Mouse (Mus musculus): ENCODE measurements around the gene Gif. TPM values are rescaled to one million over a fixed set of nuclear protein-coding genes. Genes with fewer than 3 reads are reported as not detected.

The Gif gene
- polyA plus RNA-seq, 1 experiment from 2014 or later, result not detected

- Histone ChIP-seq H3K4me2 (replicated peaks) (peak overlapping the region; percentile 70), H3K27me3 (replicated peaks) (no peaks in the 10 kb centered on the region), H3K27ac (no peak overlapping the region), H3K4me3 (no peak overlapping the region), H3K9ac (no peak overlapping the region), H3K9me3 (no peaks in the 10 kb centered on the region), H3K4me1 (peaks cover 8% of the 10 kb centered on the region), H3K36me3 (peaks cover 11% of the 10 kb centered on the region)
- ATAC-seq (ENCODE audit: low FRiP score, low read depth), result no peak; the same call in 1 of the 2 replicates
- 89% methylated on average over 5 of the region's 5 CpGs for WGBS
These were observed 22.0 kb downstream of the Gif start for GRCm38 (mm10) chr19:11769257-11769920.

DNA sequence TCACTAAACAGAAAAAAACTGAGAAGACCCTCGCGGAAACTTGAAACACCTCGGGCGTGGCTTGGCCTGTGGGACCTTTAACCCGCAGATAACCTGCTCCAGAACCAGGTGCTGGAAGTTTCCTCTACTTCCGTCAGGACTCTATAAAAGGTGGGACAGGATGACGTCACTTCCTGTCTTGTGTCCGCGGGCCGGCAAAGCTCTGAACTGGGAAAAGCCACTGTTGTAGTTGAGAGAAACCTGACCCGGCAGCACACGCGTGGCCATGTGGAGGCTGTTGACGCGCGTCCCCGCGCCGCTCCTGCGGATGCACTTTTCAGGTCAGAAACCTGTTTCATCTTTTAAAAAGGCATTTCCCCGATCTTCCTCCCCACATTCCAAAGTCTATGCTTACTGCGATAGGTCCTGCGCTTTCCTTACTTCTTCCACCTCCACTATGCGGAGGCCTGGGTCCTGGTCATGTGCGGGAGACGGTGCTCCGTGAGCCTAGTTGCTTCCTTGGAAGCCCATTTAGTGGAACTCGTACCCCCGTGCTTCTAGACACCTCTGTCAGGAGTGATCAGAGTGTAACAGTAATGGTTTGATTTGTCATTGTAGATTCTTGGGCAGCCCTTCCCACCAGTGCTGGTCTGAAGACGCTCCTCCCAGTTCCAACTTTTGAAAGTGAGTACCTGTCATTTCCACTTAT lies 23.0 kb downstream of the Gif start, which contains the start of gene Mrpl16:
TSS of gene Mrpl16 (plus strand) at position 187 of the 688 bp plus-strand sequence.
- Histone ChIP-seq H3K4me2 (replicated peaks) (peak within 1 kb of the TSS; percentile 70), H3K36me3 (peaks cover 18% of the 10 kb centered on the region), H3K9me3 (no peaks in the 10 kb centered on the region), H3K4me1 (peaks cover 8% of the 10 kb centered on the region), H3K4me3 (peak within 1 kb of the TSS; percentile 58), H3K27ac (no peak within 1 kb of the TSS), H3K27me3 (replicated peaks) (no peaks in the 10 kb centered on the region), H3K9ac (peak within 1 kb of the TSS; percentile 57)
- WGBS, result under 1% methylated on average over 30 of the region's 30 CpGs
- peak; percentile 92 for ATAC-seq (ENCODE audit: low FRiP score, low read depth)

- no peaks in the 10 kb centered on the region for H3K4me1 ChIP-seq
- peaks cover 24% of the 10 kb centered on the region for H3K36me3 ChIP-seq
- H3K4me3 ChIP-seq, result no peak overlapping the region
- no peak overlapping the region for H3K9ac ChIP-seq
- no peaks in the 10 kb centered on the region for H3K27me3 ChIP-seq (replicated peaks)
- H3K27ac ChIP-seq, result no peak overlapping the region
- WGBS, result 68% methylated on average over 7 of the region's 7 CpGs
- no peak overlapping the region for H3K4me2 ChIP-seq (replicated peaks)
- H3K9me3 ChIP-seq, result no peaks in the 10 kb centered on the region
- ATAC-seq (ENCODE audit: low FRiP score, low read depth), result peak; percentile 53
These were observed 30.0 kb downstream of the Gif start for GRCm38 (mm10) chr19:11777191-11777865.

- Histone ChIP-seq H3K36me3 (no peaks in the 10 kb centered on the region), H3K27ac (no peak overlapping the region), H3K9ac (no peak overlapping the region), H3K9me3 (no peaks in the 10 kb centered on the region), H3K4me3 (no peak overlapping the region), H3K4me1 (no peaks in the 10 kb centered on the region), H3K4me2 (replicated peaks) (no peak overlapping the region), H3K27me3 (replicated peaks) (no peaks in the 10 kb centered on the region)
- no peak for ATAC-seq (ENCODE audit: low FRiP score, low read depth)
- WGBS, result 90% methylated on average over 14 of the region's 14 CpGs
These were observed 38.2 kb downstream of the Gif start for GRCm38 (mm10) chr19:11785409-11786154.

DNA sequence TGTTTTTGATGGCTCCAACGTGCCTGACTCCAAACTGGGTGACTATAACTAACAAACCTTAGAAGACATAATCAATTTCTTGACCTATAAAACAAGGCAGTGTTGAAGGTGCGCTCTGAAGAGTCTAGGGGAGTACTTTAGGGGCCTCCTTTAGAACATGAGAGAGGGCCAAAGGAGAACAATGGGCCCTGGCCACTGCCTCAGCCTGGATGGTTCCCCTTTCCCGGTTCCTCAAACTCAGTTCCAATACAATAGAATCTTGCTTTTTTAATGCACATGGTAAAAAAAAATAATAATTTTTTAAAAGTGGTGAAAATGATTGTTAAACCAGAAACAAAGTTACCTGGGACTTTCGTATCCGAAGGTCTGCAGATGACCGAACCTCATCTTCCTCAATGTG lies 40.5 kb downstream of the Gif start:
- Histone ChIP-seq H3K27ac (no peak overlapping the region), H3K27me3 (replicated peaks) (no peaks in the 10 kb centered on the region), H3K36me3 (no peaks in the 10 kb centered on the region), H3K4me1 (no peaks in the 10 kb centered on the region), H3K9ac (no peak overlapping the region), H3K4me3 (no peak overlapping the region), H3K9me3 (no peaks in the 10 kb centered on the region), H3K4me2 (replicated peaks) (no peak overlapping the region)
- 90% methylated on average over 6 of the region's 6 CpGs for WGBS
- ATAC-seq (ENCODE audit: low FRiP score, low read depth), result no peak

DNA sequence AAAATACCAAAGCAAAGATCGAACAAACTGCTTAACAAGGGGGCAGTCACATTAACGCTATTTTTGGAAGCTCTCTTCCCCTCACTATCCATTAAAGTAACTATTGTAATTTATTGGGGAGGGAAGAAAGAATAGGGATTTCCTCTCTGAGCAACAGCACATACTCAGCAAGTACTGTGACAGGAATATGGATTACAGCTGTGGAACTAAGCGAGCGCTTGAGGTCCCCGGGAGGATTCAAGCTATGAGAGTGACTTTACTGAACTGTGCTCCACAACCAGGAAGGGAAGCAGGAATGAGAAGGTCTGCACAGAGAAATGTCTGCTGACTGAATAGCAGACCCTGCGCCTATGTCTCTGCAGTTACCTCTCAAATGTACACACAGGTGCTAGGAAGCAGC lies 41.5 kb downstream of the Gif start:
- 90% methylated on average over 6 of the region's 6 CpGs for WGBS
- Histone ChIP-seq H3K36me3 (no peaks in the 10 kb centered on the region), H3K9ac (no peak overlapping the region), H3K27me3 (replicated peaks) (no peaks in the 10 kb centered on the region), H3K27ac (no peak overlapping the region), H3K4me3 (no peak overlapping the region), H3K4me2 (replicated peaks) (no peak overlapping the region), H3K9me3 (no peaks in the 10 kb centered on the region), H3K4me1 (no peaks in the 10 kb centered on the region)
- no peak for ATAC-seq (ENCODE audit: low FRiP score, low read depth)

- H3K4me2 ChIP-seq (replicated peaks), result no peak overlapping the region
- WGBS, result 62% methylated on average over 5 of the region's 5 CpGs
- H3K27ac ChIP-seq, result no peak overlapping the region
- no peaks in the 10 kb centered on the region for H3K36me3 ChIP-seq
- no peak overlapping the region for H3K9ac ChIP-seq
- no peaks in the 10 kb centered on the region for H3K9me3 ChIP-seq
- no peak for ATAC-seq (ENCODE audit: low FRiP score, low read depth)
- H3K4me3 ChIP-seq, result no peak overlapping the region
- no peaks in the 10 kb centered on the region for H3K27me3 ChIP-seq (replicated peaks)
- H3K4me1 ChIP-seq, result no peaks in the 10 kb centered on the region
These were observed 44.5 kb downstream of the Gif start for GRCm38 (mm10) chr19:11791825-11792224.

GRCm38 (mm10) chr19:11793741-11794359 lies 46.5 kb downstream of the Gif start:
- H3K27me3 ChIP-seq (replicated peaks), result no peaks in the 10 kb centered on the region
- H3K9me3 ChIP-seq, result no peaks in the 10 kb centered on the region
- 83% methylated on average over 2 of the region's 2 CpGs for WGBS
- H3K36me3 ChIP-seq, result no peaks in the 10 kb centered on the region
- H3K4me1 ChIP-seq, result no peaks in the 10 kb centered on the region
- no peak for ATAC-seq (ENCODE audit: low FRiP score, low read depth)
- no peak overlapping the region for H3K4me2 ChIP-seq (replicated peaks)
- no peak overlapping the region for H3K4me3 ChIP-seq
- H3K9ac ChIP-seq, result no peak overlapping the region
- no peak overlapping the region for H3K27ac ChIP-seq

DNA sequence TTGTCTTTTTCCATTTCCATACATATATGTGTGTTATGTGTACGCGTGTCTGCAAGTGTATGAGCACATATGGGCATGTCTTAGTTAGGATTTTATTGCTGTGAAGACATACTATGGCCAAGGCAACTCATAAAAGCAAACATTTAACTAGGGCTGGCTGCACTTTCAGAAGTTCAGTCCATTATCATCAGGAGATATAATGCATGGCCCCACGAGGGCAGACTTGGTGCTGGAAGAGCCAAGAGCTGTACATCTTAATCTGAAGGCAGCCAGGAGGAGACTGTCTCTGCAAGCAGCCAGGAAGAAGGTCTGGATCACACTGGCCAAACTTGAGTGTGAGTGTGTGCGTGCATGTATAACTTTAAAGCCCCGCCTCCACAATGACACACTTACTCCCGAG lies 47.1 kb downstream of the Gif start:
- no peaks in the 10 kb centered on the region for H3K27me3 ChIP-seq (replicated peaks)
- no peak overlapping the region for H3K4me3 ChIP-seq
- H3K4me1 ChIP-seq, result no peaks in the 10 kb centered on the region
- no peak overlapping the region for H3K27ac ChIP-seq
- H3K9ac ChIP-seq, result no peak overlapping the region
- no peaks in the 10 kb centered on the region for H3K9me3 ChIP-seq
- H3K4me2 ChIP-seq (replicated peaks), result no peak overlapping the region
- H3K36me3 ChIP-seq, result no peaks in the 10 kb centered on the region
- WGBS, result 88% methylated on average over 6 of the region's 6 CpGs
- ATAC-seq (ENCODE audit: low FRiP score, low read depth), result no peak

- no peak overlapping the region for H3K9ac ChIP-seq
- H3K4me2 ChIP-seq (replicated peaks), result no peak overlapping the region
- H3K36me3 ChIP-seq, result no peaks in the 10 kb centered on the region
- no peaks in the 10 kb centered on the region for H3K27me3 ChIP-seq (replicated peaks)
- no peak for ATAC-seq (ENCODE audit: low FRiP score, low read depth)
- 82% methylated on average over 8 of the region's 8 CpGs for WGBS
- H3K4me1 ChIP-seq, result no peaks in the 10 kb centered on the region
- no peak overlapping the region for H3K27ac ChIP-seq
- no peak overlapping the region for H3K4me3 ChIP-seq
- no peaks in the 10 kb centered on the region for H3K9me3 ChIP-seq
These were observed 53.4 kb downstream of the Gif start for GRCm38 (mm10) chr19:11800531-11801315.

- 44% methylated on average over 1 of the region's 1 CpGs for WGBS
These were observed 57.1 kb downstream of the Gif start for GRCm38 (mm10) chr19:11804423-11804822.

More at GRCm38 (mm10) chr19:11804423-11804822, 57.1 kb downstream of the Gif start:
- no peak overlapping the region for H3K27ac ChIP-seq
- H3K4me1 ChIP-seq, result no peaks in the 10 kb centered on the region
- H3K9ac ChIP-seq, result no peak overlapping the region
- H3K4me2 ChIP-seq (replicated peaks), result no peak overlapping the region
- ATAC-seq (ENCODE audit: low FRiP score, low read depth), result no peak
- no peak overlapping the region for H3K4me3 ChIP-seq
- no peaks in the 10 kb centered on the region for H3K9me3 ChIP-seq
- no peaks in the 10 kb centered on the region for H3K27me3 ChIP-seq (replicated peaks)
- H3K36me3 ChIP-seq, result no peaks in the 10 kb centered on the region

Data from neural tube, embryonic 12.5 days (tissue).